Mouse (Mus musculus) liver, postnatal 0 days (tissue): ENCODE measurements around the gene Hoxa13. TPM values are rescaled to one million over a fixed set of nuclear protein-coding genes. Genes with fewer than 3 reads are reported as not detected.

Experiments
- ATAC-seq: fragments of 200-750 bp; cut with Nextera tagmentation; 2 replicates; pipeline ENCODE4 v1.8.0; 2017; ENCODE audit warnings: mild to moderate bottlenecking, moderate library complexity
- DNase-seq: peaks from one replicate; pipeline ENCODE4 v3.0.0-alpha.2; 2016
- H3K27ac ChIP-seq: fragments of 300-500 bp; sonication (generic); 2 replicates; pipeline ENCODE4 v1.5.1; 2014; ENCODE audit warnings: antibody characterized with exemption, moderate library complexity, mild to moderate bottlenecking, low read depth
- H3K27me3 ChIP-seq: fragments of 300-500 bp; sonication (generic); 2 replicates; pipeline ENCODE4 v1.6.1; 2014; ENCODE audit warnings: low read length, control low read depth, mixed read lengths; ENCODE audit not compliant: insufficient read depth
- H3K36me3 ChIP-seq: fragments of 300-500 bp; sonication (generic); replicated peaks from 2 replicates; pipeline ENCODE4 v1.6.1; 2014; ENCODE audit warnings: mild to moderate bottlenecking, control low read depth, low read length, moderate library complexity, mixed read lengths; ENCODE audit not compliant: insufficient read depth
- H3K4me1 ChIP-seq: fragments of 300-500 bp; sonication (generic); 2 replicates; pipeline ENCODE4 v1.6.1; 2014; ENCODE audit warnings: antibody characterized with exemption, mild to moderate bottlenecking, control low read depth; ENCODE audit not compliant: insufficient read depth
- H3K4me2 ChIP-seq: fragments of 300-500 bp; sonication (generic); 2 replicates; pipeline ENCODE4 v1.6.1; 2014; ENCODE audit warnings: low read depth, mild to moderate bottlenecking, low read length, moderate library complexity, mixed read lengths
- H3K4me3 ChIP-seq: fragments of 300-500 bp; sonication (generic); 2 replicates; pipeline ENCODE4 v1.5.1; 2014; ENCODE audit warnings: low read depth, low read length
- H3K9ac ChIP-seq: fragments of 300-500 bp; sonication (generic); replicated peaks from 2 replicates; pipeline ENCODE4 v1.6.1; 2014; ENCODE audit warnings: mild to moderate bottlenecking, moderate library complexity
- H3K9me3 ChIP-seq: fragments of 300-500 bp; sonication (generic); 2 replicates; pipeline ENCODE4 v1.6.1; 2016; ENCODE audit warnings: mild to moderate bottlenecking, control low read depth, low read length, mixed read lengths
- CTCF ChIP-seq: sonication (generic); IDR thresholded peaks from 2 replicates; pipeline ENCODE4 v1.5.1; 2016; ENCODE audit warnings: antibody characterized with exemption, low read depth
- EP300 ChIP-seq: IDR thresholded peaks from 2 replicates; pipeline ENCODE4 v1.6.1; 2016; ENCODE audit warnings: antibody characterized with exemption, low read depth, mild to moderate bottlenecking
- WGBS: fragments of 180-500 bp; shearing (Covaris S2); extraction: QIAGEN DNeasy Blood & Tissue Kit; methylation state at CpG from one replicate; pipeline ENCODE4 v1.1.7; 2014; ENCODE audit not compliant: insufficient replicate concordance; 5-methylcytosine and 5-hydroxymethylcytosine counted together
- polyA plus RNA-seq: library from polyadenylated mRNA; unstranded; fragments of >200 nt; fragmentation: Nextera tagmentation; extraction: Ambion mirVana; gene quantifications from 2 replicates; pipeline ENCODE4 v1.2.1, GENCODE M21; 2015

Gene Hoxa13
- polyA plus RNA-seq, 1 experiment from 2014 or later: not detected

DNA sequence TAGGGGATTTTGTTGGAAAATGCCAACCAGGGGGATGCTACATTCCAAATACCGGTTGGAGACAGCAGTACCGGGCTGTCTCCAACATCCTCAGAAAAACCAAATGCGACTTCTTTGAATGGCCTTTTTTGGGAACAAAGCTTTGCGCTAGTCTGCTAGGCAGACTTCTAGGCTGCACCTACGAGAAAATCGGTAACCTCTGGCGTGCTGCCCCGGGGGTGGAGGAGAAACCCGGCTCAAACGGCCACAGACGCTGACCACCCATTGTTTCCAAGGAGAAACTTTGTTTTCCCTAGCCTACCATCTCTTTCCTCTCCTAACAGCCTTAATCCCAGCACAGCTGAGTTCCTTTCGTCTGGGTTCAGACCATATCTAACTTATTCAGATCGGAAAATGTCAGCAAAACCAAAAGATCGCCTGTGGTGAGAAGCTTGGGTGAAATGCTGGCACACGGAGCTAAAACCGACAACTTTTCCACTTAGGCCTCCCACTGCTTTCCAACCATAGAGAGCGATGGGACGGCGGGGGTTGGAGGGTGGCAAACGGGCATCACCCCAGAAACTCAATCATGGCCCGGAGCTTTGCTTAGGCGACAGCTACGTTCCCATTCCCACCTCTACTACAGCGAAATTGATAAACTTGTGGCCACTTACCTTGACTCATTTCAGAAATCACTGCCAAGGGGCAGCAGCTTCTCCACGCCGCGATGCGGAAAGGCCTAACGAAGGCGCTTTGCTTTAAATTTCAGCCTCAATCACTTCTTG, 20.9 kb downstream of the Hoxa13 start:
- no peak for TF ChIP-seq CTCF
- no peak for TF ChIP-seq EP300
- peak overlapping the region; percentile 20 for H3K4me2 ChIP-seq

DNA sequence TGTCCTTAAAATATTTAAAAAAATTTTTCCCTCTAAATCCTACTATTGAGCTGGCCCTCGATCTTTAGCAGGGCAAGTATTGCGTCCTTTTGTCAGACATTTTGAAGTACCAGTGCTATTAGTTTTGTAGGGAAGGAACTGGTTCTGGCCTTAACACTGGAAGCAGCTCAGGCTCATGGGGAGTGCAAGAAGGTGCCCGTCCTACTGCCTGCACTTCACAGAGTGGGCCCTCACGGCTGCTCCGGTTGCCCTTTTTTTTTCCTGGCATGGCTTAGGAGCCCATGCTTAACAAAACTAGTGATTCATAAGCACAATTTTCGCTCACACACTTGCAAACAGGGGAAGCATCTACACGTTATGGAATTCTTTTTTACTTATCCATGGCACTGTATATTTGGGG, 21.7 kb downstream of the Hoxa13 start:
- 9% methylated on average over 7 of the region's 7 CpGs for WGBS
- Histone ChIP-seq H3K4me3 (no peak overlapping the region), H3K36me3 (no peaks in the 10 kb centered on the region), H3K4me1 (no peaks in the 10 kb centered on the region; the same call in 1 of the 2 replicates), H3K9me3 (no peaks in the 10 kb centered on the region), H3K9ac (no peak overlapping the region), H3K27me3 (peaks cover 100% of the 10 kb centered on the region), H3K4me2 (no peak overlapping the region), H3K27ac (no peak overlapping the region)
- TF ChIP-seq CTCF (no peak), EP300 (no peak)
- DNase-seq: no peak
- ATAC-seq: no peak

More for the DNA sequence above, 20.9 kb downstream of the Hoxa13 start:
- Histone ChIP-seq H3K9ac (no peak overlapping the region), H3K4me3 (peak overlapping the region; percentile 10; the same call in 1 of the 2 replicates), H3K27ac (no peak overlapping the region), H3K27me3 (peaks cover 100% of the 10 kb centered on the region), H3K9me3 (no peaks in the 10 kb centered on the region), H3K36me3 (no peaks in the 10 kb centered on the region), H3K4me1 (peaks cover 1% of the 10 kb centered on the region)
- DNase-seq: no peak
- WGBS: 3% methylated on average over 30 of the region's 30 CpGs
- no peak for ATAC-seq

DNA sequence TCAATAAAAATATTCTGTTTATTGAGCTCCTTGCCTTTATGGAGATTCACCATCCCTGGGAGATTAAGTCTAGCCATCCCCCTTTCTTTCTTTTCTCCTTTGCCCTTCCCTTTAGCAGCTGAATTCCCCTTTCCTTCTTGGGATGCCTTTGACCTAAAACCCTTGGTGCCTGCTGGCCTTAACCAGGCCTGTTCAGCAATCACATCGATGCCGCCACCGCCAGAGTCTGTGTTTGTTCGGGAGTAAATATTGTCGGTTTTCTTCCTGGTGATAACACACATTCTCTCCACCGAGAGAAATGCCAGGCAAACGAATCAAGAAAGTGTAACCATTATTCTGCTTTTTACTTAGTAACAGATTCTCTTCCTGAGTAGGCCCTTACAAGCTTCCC, 22.5 kb downstream of the Hoxa13 start:
- Histone ChIP-seq H3K27ac (no peak overlapping the region), H3K4me3 (no peak overlapping the region), H3K4me1 (no peaks in the 10 kb centered on the region; the same call in 1 of the 2 replicates), H3K4me2 (no peak overlapping the region), H3K9ac (no peak overlapping the region), H3K9me3 (no peaks in the 10 kb centered on the region), H3K27me3 (peaks cover 100% of the 10 kb centered on the region), H3K36me3 (no peaks in the 10 kb centered on the region)
- ATAC-seq (no peak), DNase-seq (no peak)
- WGBS: 7% methylated on average over 7 of the region's 7 CpGs
- TF ChIP-seq EP300: no peak
- no peak for TF ChIP-seq CTCF

DNA sequence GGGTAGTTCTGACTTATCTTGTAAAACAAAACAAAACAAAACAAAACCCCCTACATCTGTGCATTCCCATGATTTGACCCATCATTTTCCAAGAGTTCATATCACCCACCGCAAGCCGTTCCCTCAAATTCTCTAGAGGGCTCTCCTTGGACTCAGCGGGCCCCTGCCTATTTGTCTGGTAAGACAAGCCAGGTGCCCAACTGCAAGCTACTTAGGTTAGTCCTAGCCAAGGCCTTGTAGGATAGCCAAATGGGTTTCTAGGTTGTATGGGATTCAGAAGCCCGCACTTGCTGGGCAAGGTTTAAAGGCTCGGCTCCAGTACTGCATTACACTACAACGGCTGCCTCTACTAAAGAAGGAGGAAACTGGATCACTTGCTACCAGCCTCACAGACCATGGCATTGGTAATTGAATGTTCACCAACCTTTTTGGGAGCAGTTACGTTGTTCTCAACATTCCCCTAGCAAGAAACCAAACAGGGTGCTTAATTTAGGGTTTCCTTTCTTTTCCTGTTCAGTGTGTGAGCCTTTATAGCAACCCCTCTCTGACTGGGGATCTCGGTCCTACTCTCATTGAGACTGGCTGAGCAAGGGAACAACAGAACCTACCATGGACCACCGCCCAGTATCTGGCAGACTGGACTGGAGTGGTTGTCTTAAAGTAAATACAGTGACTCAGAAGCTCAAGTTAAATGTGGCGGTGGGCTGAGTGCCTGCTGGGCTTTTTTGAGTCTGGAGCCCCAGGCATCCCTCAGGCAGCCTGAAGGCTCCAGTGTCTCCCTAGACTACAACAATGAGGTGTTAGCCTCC, 23.1 kb downstream of the Hoxa13 start:
- H3K27me3 ChIP-seq: peaks cover 100% of the 10 kb centered on the region
- H3K36me3 ChIP-seq: no peaks in the 10 kb centered on the region
- H3K4me3 ChIP-seq: no peak overlapping the region
- TF ChIP-seq CTCF: no peak
- TF ChIP-seq EP300: no peak
- DNase-seq (no peak), ATAC-seq (no peak)
- peaks cover 2% of the 10 kb centered on the region; the same call in 1 of the 2 replicates for H3K4me1 ChIP-seq
- H3K4me2 ChIP-seq: no peak overlapping the region
- 26% methylated on average over 10 of the region's 10 CpGs for WGBS
- no peaks in the 10 kb centered on the region for H3K9me3 ChIP-seq
- H3K27ac ChIP-seq: no peak overlapping the region
- H3K9ac ChIP-seq: no peak overlapping the region

DNA sequence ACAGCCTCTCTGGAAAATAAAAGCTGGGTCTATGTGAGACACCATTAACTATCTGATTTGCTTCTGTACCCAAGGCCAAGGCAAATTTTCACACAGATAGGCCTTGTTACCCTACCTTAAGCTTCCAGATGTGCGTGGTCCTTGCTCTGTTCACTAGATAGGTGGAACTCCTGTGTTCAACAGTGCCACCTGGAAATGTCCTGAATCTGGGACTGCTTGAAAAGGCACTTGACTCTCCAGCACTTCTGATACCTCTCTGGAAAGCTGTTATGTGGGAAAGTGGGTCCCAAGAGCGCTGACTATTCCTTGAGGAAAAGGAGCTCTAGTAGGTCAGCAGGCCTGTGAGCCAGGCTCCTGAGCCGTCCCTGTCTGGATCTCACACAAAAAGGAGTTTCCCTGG, 23.9 kb downstream of the Hoxa13 start:
- Histone ChIP-seq H3K9ac (no peak overlapping the region), H3K4me1 (peaks cover 2% of the 10 kb centered on the region; the same call in 1 of the 2 replicates), H3K4me3 (no peak overlapping the region), H3K4me2 (no peak overlapping the region), H3K27ac (no peak overlapping the region), H3K27me3 (peaks cover 100% of the 10 kb centered on the region), H3K9me3 (no peaks in the 10 kb centered on the region), H3K36me3 (no peaks in the 10 kb centered on the region)
- DNase-seq: no peak
- no peak for ATAC-seq
- no peak for TF ChIP-seq EP300
- no peak for TF ChIP-seq CTCF
- 27% methylated on average over 3 of the region's 3 CpGs for WGBS

DNA sequence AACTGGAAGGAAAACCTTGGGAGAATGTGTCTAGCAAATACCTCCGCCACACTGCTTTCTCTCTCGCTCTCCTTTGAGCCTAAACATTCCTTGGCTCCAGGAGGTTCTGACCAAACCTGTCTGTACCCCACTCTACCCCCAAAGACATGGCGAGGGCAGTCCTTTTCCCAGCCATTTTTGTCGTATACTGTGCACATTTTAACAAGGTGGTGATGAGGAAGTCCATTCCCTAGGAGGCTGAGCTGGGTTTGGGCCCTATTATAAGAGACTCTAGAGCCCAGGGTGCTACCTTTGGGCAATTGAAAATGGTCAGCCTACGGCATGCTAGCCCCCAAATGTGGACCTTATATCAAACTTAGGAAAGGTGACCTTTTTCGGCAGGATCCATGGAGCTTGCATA, 24.8 kb downstream of the Hoxa13 start:
- Histone ChIP-seq H3K36me3 (no peaks in the 10 kb centered on the region), H3K27ac (no peak overlapping the region), H3K4me1 (peaks cover 2% of the 10 kb centered on the region; the same call in 1 of the 2 replicates), H3K9me3 (no peaks in the 10 kb centered on the region), H3K4me2 (no peak overlapping the region), H3K27me3 (peaks cover 99% of the 10 kb centered on the region), H3K9ac (no peak overlapping the region), H3K4me3 (no peak overlapping the region)
- WGBS: 53% methylated on average over 6 of the region's 6 CpGs
- TF ChIP-seq EP300 (no peak), CTCF (no peak)
- DNase-seq (no peak), ATAC-seq (no peak)
